ENCODE assay signal across 9 mouse cellular contexts in the genomic region with DNA sequence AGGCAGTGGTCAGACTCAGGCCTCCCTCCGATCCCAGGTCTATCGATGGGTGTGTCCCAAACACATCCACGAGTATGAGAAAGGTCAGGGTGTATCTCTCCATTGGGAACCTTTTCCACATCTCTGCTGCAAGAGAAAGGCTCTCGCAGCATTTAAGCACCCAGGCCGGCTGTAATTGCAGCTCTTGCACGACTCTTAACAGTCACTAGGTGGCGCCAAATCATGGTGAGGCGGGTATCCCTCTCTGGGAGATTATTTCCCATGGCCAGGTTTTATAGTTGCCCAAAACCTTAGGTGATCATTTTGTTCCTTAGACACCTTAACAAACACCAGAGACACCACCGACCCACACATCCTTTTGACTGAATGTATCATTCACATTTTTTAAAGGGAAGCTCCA. TPM values are rescaled to one million over a fixed set of nuclear protein-coding genes. Genes with fewer than 3 reads are reported as not detected.
DNase-seq lines count a peak whose midpoint lies in the region; ATAC-seq and TF ChIP-seq lines count a peak whose summit lies in the region.
"Had no signal": no experiment of that assay in that cellular context is flagged by ENCODE, and none has a peak within 500 bp of the region (broad histone marks: within the 10 kb centered on the region; RNA-seq: fewer than 3 reads in every experiment).

No protein-coding gene starts in this region.

- no peak for ATAC-seq in hindbrain, embryonic 13.5 days (ENCODE audit: low FRiP score)
- ATAC-seq in midbrain, embryonic 14.5 days (ENCODE audit: low FRiP score, low TSS enrichment), result no peak

- no peak overlapping the region for H3K9ac ChIP-seq in hindbrain, embryonic 13.5 days
- H3K9ac ChIP-seq in midbrain, embryonic 14.5 days (replicated peaks; ENCODE audit: low read length), result no peak overlapping the region
- H3K9ac ChIP-seq: limb, embryonic 12.5 days had no signal

- no peak overlapping the region for H3K4me3 ChIP-seq in hindbrain, embryonic 10.5 days
- no peak overlapping the region for H3K4me3 ChIP-seq in hindbrain, embryonic 13.5 days
- H3K4me3 ChIP-seq in C2C12 (ENCODE audit: insufficient read depth, poor library complexity, severe bottlenecking), result no peak overlapping the region
- no peak overlapping the region for H3K4me3 ChIP-seq in embryonic fibroblast, embryonic 13.5 days (ENCODE audit: insufficient read depth, low read length)
- no peak overlapping the region for H3K4me3 ChIP-seq in midbrain, embryonic 14.5 days (replicated peaks; ENCODE audit: low read depth, low read length)
- H3K4me3 ChIP-seq: limb, embryonic 12.5 days had no signal

- H3ac ChIP-seq in C2C12 (ENCODE audit: control insufficient read depth, insufficient read length, low read depth), result no peak overlapping the region

- H3K4me2 ChIP-seq in hindbrain, embryonic 13.5 days, result no peak overlapping the region
- no peak overlapping the region for H3K4me2 ChIP-seq in midbrain, embryonic 14.5 days (ENCODE audit: low read length)
- H3K4me2 ChIP-seq: limb, embryonic 12.5 days had no signal

- no peaks in the 10 kb centered on the region for H3K79me3 ChIP-seq in C2C12 (ENCODE audit: low read depth)

- no peaks in the 10 kb centered on the region for H3K4me1 ChIP-seq in hindbrain, embryonic 10.5 days (replicated peaks)
- H3K4me1 ChIP-seq in hindbrain, embryonic 13.5 days (replicated peaks), result no peaks in the 10 kb centered on the region
- no peaks in the 10 kb centered on the region for H3K4me1 ChIP-seq in embryonic fibroblast, embryonic 13.5 days (ENCODE audit: control insufficient read depth, insufficient read depth, low read length)
- no peaks in the 10 kb centered on the region for H3K4me1 ChIP-seq in midbrain, embryonic 14.5 days (ENCODE audit: control insufficient read depth, insufficient read depth, low read length)
- H3K4me1 ChIP-seq: limb, embryonic 12.5 days had no signal

- TF ChIP-seq POLR2A in embryonic fibroblast, embryonic 13.5 days (IDR thresholded peaks at IDR 0.05; ENCODE audit: low read depth, low read length), result no peak

- H3K36me3 ChIP-seq in hindbrain, embryonic 10.5 days, result no peaks in the 10 kb centered on the region
- H3K36me3 ChIP-seq in hindbrain, embryonic 13.5 days, result no peaks in the 10 kb centered on the region
- no peaks in the 10 kb centered on the region for H3K36me3 ChIP-seq in C2C12 (ENCODE audit: control insufficient read depth, insufficient read depth)
- no peaks in the 10 kb centered on the region for H3K36me3 ChIP-seq in midbrain, embryonic 14.5 days (ENCODE audit: control insufficient read depth, insufficient read depth, low read length)
- H3K36me3 ChIP-seq: limb, embryonic 12.5 days had no signal

- H3K27ac ChIP-seq in hindbrain, embryonic 10.5 days, result no peak overlapping the region
- no peak overlapping the region for H3K27ac ChIP-seq in hindbrain, embryonic 13.5 days
- H3K27ac ChIP-seq in embryonic fibroblast, embryonic 13.5 days (ENCODE audit: insufficient read depth, low read length), result no peak overlapping the region
- no peak overlapping the region for H3K27ac ChIP-seq in midbrain, embryonic 14.5 days (replicated peaks; ENCODE audit: low read depth, low read length)
- H3K27ac ChIP-seq: limb, embryonic 12.5 days had no signal

- DNase-seq in hindbrain, embryonic 10.5 days (ENCODE audit: low spot score), result peak; percentile 32
- DNase-seq in brain, adult 2 months (ENCODE audit: low read depth, low spot score), result peak; percentile 77
- peak; percentile 61 to 64 for DNase-seq in kidney, postnatal 4 days
- peak; percentile 81 for DNase-seq in midbrain, embryonic 14.5 days
- DNase-seq in Muller cell, postnatal 12 days (ENCODE audit: inconsistent ontology term), result no peak

- H3K79me2 ChIP-seq in C2C12 (ENCODE audit: control insufficient read depth, insufficient read depth), result no peaks in the 10 kb centered on the region

- TF ChIP-seq CTCF in C2C12 (IDR thresholded peaks at IDR 0.05; ENCODE audit: control insufficient read depth, insufficient read depth, insufficient read length), result peak; percentile 69
- TF ChIP-seq CTCF in embryonic fibroblast, embryonic 13.5 days (IDR thresholded peaks at IDR 0.05; ENCODE audit: borderline replicate concordance, insufficient read depth, low read length), result peak; percentile 41; the same call in 1 of the 2 replicates

- no peaks in the 10 kb centered on the region for H3K9me3 ChIP-seq in hindbrain, embryonic 10.5 days
- no peaks in the 10 kb centered on the region for H3K9me3 ChIP-seq in hindbrain, embryonic 13.5 days
- H3K9me3 ChIP-seq in midbrain, embryonic 14.5 days (ENCODE audit: control insufficient read depth, low read length), result no peaks in the 10 kb centered on the region
- H3K9me3 ChIP-seq: limb, embryonic 12.5 days had no signal

- 15% methylated on average over 9 of the region's 9 CpGs for WGBS in hindbrain, embryonic 10.5 days
- 18% methylated on average over 9 of the region's 9 CpGs for WGBS in hindbrain, embryonic 13.5 days
- 15% methylated on average over 9 of the region's 9 CpGs for WGBS in midbrain, embryonic 14.5 days

- no peaks in the 10 kb centered on the region for H3K27me3 ChIP-seq in hindbrain, embryonic 10.5 days (ENCODE audit: insufficient read depth, poor library complexity, severe bottlenecking)
- H3K27me3 ChIP-seq in hindbrain, embryonic 13.5 days, result 0 out of 2 replicates have a peak, but pooled peaks cover 7% of the 10 kb centered on the region
- peaks cover 29% of the 10 kb centered on the region for H3K27me3 ChIP-seq in C2C12 (ENCODE audit: control insufficient read depth, insufficient read depth, insufficient read length)
- no peaks in the 10 kb centered on the region for H3K27me3 ChIP-seq in midbrain, embryonic 14.5 days (ENCODE audit: control insufficient read depth, insufficient read depth, low read length)

TF ChIP-seq in C2C12, 6 proteins besides CTCF, POLR2A, EP300 and RAD21:
- TF ChIP-seq MAX (IDR thresholded peaks at IDR 0.05) (no peak), FOSL1 (IDR thresholded peaks at IDR 0.05; ENCODE audit: insufficient read depth, low read length, poor library complexity, severe bottlenecking) (no peak), MYOG (IDR thresholded peaks at IDR 0.05; ENCODE audit: control insufficient read depth, extremely low read depth, insufficient read length) (no peak)

RNA-seq across cellular contexts. Expression of a gene that starts 5.5 kb away (rescaled TPM):
- not detected in 2 replicates for polyA plus RNA-seq in hindbrain, embryonic 10.5 days (2016; fragmentation: Nextera tagmentation; extraction: Ambion mirVana)
- not detected in 2 replicates for polyA plus RNA-seq in hindbrain, embryonic 13.5 days (2015; fragmentation: Nextera tagmentation; extraction: Ambion mirVana)
- polyA plus RNA-seq in C2C12 (2012; fragmentation: generic; extraction: Trizol), result not detected
- not detected in 2 replicates for polyA plus RNA-seq in embryonic fibroblast, embryonic 13.5 days (2011; ENCODE audit: insufficient read length, low read depth, missing spikeins)
- not detected in 2 replicates for polyA plus RNA-seq in midbrain, embryonic 14.5 days (2014; fragmentation: Nextera tagmentation; extraction: Ambion mirVana)
- polyA plus RNA-seq: limb, embryonic 12.5 days had no signal

RNA-seq across cellular contexts. Expression of a gene that starts 18.5 kb away (rescaled TPM):
- not detected in 2 replicates for polyA plus RNA-seq in hindbrain, embryonic 10.5 days (2016; fragmentation: Nextera tagmentation; extraction: Ambion mirVana)
- polyA plus RNA-seq in hindbrain, embryonic 13.5 days (2015; fragmentation: Nextera tagmentation; extraction: Ambion mirVana), result not detected in 2 replicates
- not detected for polyA plus RNA-seq in C2C12 (2012; fragmentation: generic; extraction: Trizol)
- not detected in 2 replicates for polyA plus RNA-seq in embryonic fibroblast, embryonic 13.5 days (2011; ENCODE audit: insufficient read length, low read depth, missing spikeins)
- polyA plus RNA-seq in midbrain, embryonic 14.5 days (2014; fragmentation: Nextera tagmentation; extraction: Ambion mirVana), result not detected in 2 replicates
- polyA plus RNA-seq: limb, embryonic 12.5 days had no signal

RNA-seq across cellular contexts. Expression of a gene that starts 19.2 kb away (rescaled TPM):
- 0.16 and 0.45 TPM in 2 replicates for polyA plus RNA-seq in hindbrain, embryonic 10.5 days (2016; fragmentation: Nextera tagmentation; extraction: Ambion mirVana)
- polyA plus RNA-seq in hindbrain, embryonic 13.5 days (2015; fragmentation: Nextera tagmentation; extraction: Ambion mirVana), result 0.32 and 0.41 TPM in 2 replicates
- not detected for polyA plus RNA-seq in C2C12 (2012; fragmentation: generic; extraction: Trizol)
- not detected in 2 replicates for polyA plus RNA-seq in embryonic fibroblast, embryonic 13.5 days (2011; ENCODE audit: insufficient read length, low read depth, missing spikeins)
- polyA plus RNA-seq in midbrain, embryonic 14.5 days (2014; fragmentation: Nextera tagmentation; extraction: Ambion mirVana), result 1.3 and 1.8 TPM in 2 replicates

RNA-seq across cellular contexts. Expression of a gene that starts 36.0 kb away (rescaled TPM):
- 3.8 and 5.6 TPM in 2 replicates for polyA plus RNA-seq in hindbrain, embryonic 10.5 days (2016; fragmentation: Nextera tagmentation; extraction: Ambion mirVana)
- 5.2 and 5.6 TPM in 2 replicates for polyA plus RNA-seq in hindbrain, embryonic 13.5 days (2015; fragmentation: Nextera tagmentation; extraction: Ambion mirVana)
- polyA plus RNA-seq in C2C12 (2012; fragmentation: generic; extraction: Trizol), result not detected
- 1.1 and 7.0 TPM in 2 replicates for polyA plus RNA-seq in embryonic fibroblast, embryonic 13.5 days (2011; ENCODE audit: insufficient read length, low read depth, missing spikeins)
- 4.9 and 5.5 TPM in 2 replicates for polyA plus RNA-seq in midbrain, embryonic 14.5 days (2014; fragmentation: Nextera tagmentation; extraction: Ambion mirVana)

RNA-seq across cellular contexts. Expression of a gene that starts 55.6 kb away (rescaled TPM):
- not detected in 2 replicates for polyA plus RNA-seq in hindbrain, embryonic 10.5 days (2016; fragmentation: Nextera tagmentation; extraction: Ambion mirVana)
- not detected in 2 replicates for polyA plus RNA-seq in hindbrain, embryonic 13.5 days (2015; fragmentation: Nextera tagmentation; extraction: Ambion mirVana)
- polyA plus RNA-seq in C2C12 (2012; fragmentation: generic; extraction: Trizol), result not detected
- not detected in 2 replicates for polyA plus RNA-seq in embryonic fibroblast, embryonic 13.5 days (2011; ENCODE audit: insufficient read length, low read depth, missing spikeins)
- polyA plus RNA-seq in midbrain, embryonic 14.5 days (2014; fragmentation: Nextera tagmentation; extraction: Ambion mirVana), result not detected in 2 replicates
- polyA plus RNA-seq: limb, embryonic 12.5 days had no signal
